Mouse (Mus musculus): ENCODE data around the gene Meis2.

DNA sequence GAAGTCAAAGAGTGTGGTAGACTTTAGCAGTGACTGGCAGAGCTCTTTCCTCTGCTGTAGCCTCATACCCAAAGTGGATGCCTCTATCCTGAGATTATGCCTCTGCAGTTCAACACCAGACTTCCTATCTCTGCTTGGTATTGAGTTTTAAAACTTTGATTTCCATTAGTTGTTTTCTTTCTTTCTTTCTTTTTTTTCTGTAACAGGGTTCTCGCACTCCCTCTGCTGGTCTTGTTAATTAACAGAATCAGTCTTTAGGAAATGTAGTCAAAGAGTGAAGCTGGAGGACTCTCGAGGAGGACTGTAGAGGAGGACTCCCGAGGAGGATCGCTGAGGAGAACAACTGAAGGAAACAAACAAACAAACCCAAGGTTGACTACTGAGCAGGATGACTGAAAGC, 40.6 kb upstream of the Meis2 start:
- TF ChIP-seq CTCF (IDR thresholded peaks at IDR 0.05; ENCODE audit: low read depth, low read length) (no peak), POLR2A (IDR thresholded peaks at IDR 0.05; ENCODE audit: borderline replicate concordance, low read depth, low read length) (no peak)
